Mouse (Mus musculus) gastrocnemius, adult 2 months (tissue): Measurements from ENCODE around the gene Riok1. TPM values are rescaled to one million over a fixed set of nuclear protein-coding genes. Genes with fewer than 3 reads are reported as not detected.

Experiments used
- DNase-seq: peaks from one replicate; pipeline ENCODE4 v3.0.0; 2022
- H3K27ac ChIP-seq: fragments of 200-600 bp; 2 replicates; pipeline ENCODE4 v1.8.1; 2022; ENCODE audit warnings: mild to moderate bottlenecking
- H3K4me3 ChIP-seq: fragments of 200-600 bp; 2 replicates; pipeline ENCODE4 v1.8.1; 2022; ENCODE audit warnings: mild to moderate bottlenecking, moderate library complexity
- CTCF ChIP-seq: fragments of 200-600 bp; IDR thresholded peaks from 2 replicates; pipeline ENCODE4 v1.8.1; 2022; ENCODE audit warnings: antibody characterized with exemption, mild to moderate bottlenecking, moderate library complexity
- intact Hi-C: fragments of 180-260 bp; cut with DNase I; formaldehyde crosslinking; loops from one replicate; pipeline ENCODE4 v1.15.1; 2025
- long read RNA-seq, 2 experiments: library from polyadenylated mRNA; stranded (forward); transcript quantifications; one replicate each; pipeline ENCODE4 v2.0.0; 2021
- total RNA-seq, 2 experiments: library from RNA; stranded (reverse); gene quantifications; 2 replicates each; pipeline ENCODE4 v1.2.3; 2021

The Riok1 gene
- total RNA-seq = 1 to 10 TPM; 8.2 to 8.7 TPM
- long read RNA-seq, experiment 1, transcript Riok1-201 (17 exons, 2,738 nt) = major isoform, 16 of 24 reads
- long read RNA-seq, experiment 1, partial matches to known transcripts = 1 of 24 reads
- long read RNA-seq, experiment 1, other reads (novel, unspliced or antisense) = 5 of 24 reads
- long read RNA-seq, experiment 2, transcript Riok1-201 (17 exons, 2,738 nt) = major isoform, 14 of 18 reads
- long read RNA-seq, experiment 2, partial matches to known transcripts = 1 of 18 reads
- long read RNA-seq, experiment 2, other reads (novel, unspliced or antisense) = 3 of 18 reads

- no peak for TF ChIP-seq CTCF
- Histone ChIP-seq H3K4me3 (peak within 1 kb of the TSS; percentile 99), H3K27ac (peak within 1 kb of the TSS; percentile 93)
- DNase-seq = no peak
- intact Hi-C loops = loop anchor here (2.0 to 5.0 kb wide), 3 partner anchors 42 to 604 kb away; partner anchors contain the start of gene Ssr1
These were observed at the start of gene Riok1 for GRCm38 (mm10) chr13:38036343-38037043. Riok1 (plus strand) TSS chr13:38036995.

DNA sequence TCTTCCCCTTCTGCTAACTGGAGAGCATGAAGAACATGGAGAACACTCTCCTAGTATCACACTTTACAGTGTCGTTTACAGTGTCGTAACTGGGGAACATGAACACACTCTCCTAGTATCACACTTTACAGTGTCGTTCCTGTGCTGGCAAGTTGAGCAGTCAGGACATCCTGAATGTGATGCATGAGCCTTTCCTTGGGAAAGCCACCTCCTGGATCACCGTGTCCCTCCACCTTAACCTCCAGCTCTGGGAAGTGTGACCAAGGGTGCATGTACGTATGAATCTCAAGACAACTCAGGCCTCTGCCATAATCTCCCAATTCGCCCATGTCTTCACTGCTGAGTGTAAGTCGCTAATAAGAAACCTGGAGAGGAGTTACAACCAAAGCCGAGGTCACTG lies 47.1 kb upstream of the Riok1 start:
- TF ChIP-seq CTCF = no peak
- no peak overlapping the region for H3K4me3 ChIP-seq
- no peak overlapping the region for H3K27ac ChIP-seq
- intact Hi-C loops = loop anchor here (10.0 kb wide), 1 partner anchor 215 kb away; the partner anchor contains the start of gene Snrnp48
- no peak for DNase-seq

DNA sequence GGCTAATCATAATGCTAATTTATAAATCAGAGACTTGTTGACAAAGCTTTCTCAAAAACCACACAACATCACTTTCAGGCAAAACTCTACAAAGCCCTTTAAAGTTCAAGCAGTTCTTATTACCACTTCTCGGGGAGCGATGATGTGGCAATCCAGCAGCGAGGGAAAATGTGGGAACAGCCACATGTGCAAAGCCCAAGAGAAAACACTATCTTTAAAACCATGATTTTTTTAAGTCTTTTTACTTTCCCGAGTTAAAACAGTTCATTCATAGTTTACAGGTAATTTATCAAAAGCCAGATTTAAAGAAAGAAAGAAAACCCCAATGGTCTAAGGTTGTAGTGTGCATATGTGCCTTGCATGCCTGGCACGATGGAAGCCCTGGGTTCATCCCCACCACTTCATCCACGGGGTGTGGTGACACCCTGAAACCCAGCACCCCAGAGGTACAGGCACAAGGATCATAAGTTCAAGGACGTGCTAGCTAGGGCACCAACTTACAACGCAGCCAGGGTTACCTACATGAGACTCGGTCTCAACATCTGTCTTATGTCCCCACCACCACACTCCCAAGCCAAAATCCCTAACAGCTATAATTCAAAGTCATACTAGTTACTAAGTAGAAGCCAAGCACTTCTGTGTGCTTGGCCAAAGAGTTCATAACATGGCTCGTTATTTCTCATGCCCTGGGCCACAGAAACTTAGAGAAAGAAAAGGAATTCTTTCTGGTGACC lies 44.0 kb upstream of the Riok1 start:
- intact Hi-C loops = loop anchor here (10.0 kb wide), 1 partner anchor 212 kb away; the partner anchor contains the start of gene Snrnp48
- peak overlapping the region; percentile 96 for H3K27ac ChIP-seq
- TF ChIP-seq CTCF = no peak
- H3K4me3 ChIP-seq = peak overlapping the region; percentile 96
- no peak for DNase-seq

DNA sequence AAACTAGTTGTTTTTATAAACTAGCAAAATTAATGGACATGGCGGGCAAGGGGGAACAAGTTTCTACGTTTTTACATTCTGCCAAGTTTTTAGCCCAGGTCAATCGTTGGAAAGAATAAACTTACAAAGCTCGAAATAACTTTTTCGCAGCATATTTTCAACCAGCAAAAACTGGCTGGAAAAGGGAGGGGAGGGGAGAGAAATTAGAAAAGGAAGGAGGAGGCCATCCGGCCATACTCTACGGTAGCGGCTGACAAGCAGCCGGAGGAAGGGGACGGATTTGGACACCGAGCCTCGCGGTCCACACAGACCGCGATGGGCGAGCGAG lies 43.5 kb upstream of the Riok1 start:
- intact Hi-C loops = loop anchor here (10.0 kb wide), 1 partner anchor 211 kb away; the partner anchor contains the start of gene Snrnp48
- peak overlapping the region; percentile 96 for H3K27ac ChIP-seq
- no peak for DNase-seq
- H3K4me3 ChIP-seq = peak overlapping the region; percentile 96
- TF ChIP-seq CTCF = no peak

GRCm38 (mm10) chr13:37993704-37994404 lies 42.9 kb upstream of the Riok1 start, which contains the start of gene Ssr1:
Ssr1 (minus strand) TSS chr13:37994217.
- intact Hi-C loops = loop anchor here (2.0 to 10.0 kb wide), 2 partner anchors 43 to 211 kb away; partner anchors contain the start of genes Cage1, Riok1 and Snrnp48
- no peak for TF ChIP-seq CTCF
- DNase-seq = peak; percentile 99
- Histone ChIP-seq H3K27ac (peak within 1 kb of the TSS; percentile 96), H3K4me3 (peak within 1 kb of the TSS; percentile 96)

DNA sequence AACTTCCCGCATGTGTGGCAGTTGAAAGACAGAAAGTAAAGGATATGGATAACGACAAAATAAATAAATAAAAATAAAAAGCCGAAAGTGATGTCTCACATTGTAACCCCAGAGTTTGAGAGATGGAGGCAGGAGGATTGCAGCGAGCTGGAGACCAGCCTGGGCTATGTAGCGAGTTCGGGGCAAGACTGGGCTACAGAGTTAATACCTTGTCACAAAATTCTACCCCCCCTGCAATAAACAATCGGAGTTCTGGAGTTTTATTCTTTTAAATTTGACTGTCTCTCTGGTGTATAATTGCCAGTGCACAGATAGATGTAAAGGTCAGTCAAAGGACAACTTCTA lies 42.4 kb upstream of the Riok1 start:
- no peak for TF ChIP-seq CTCF
- peak overlapping the region; percentile 96 for H3K4me3 ChIP-seq
- intact Hi-C loops = loop anchor here (2.0 to 10.0 kb wide), 2 partner anchors 42 to 210 kb away; partner anchors contain the start of genes Cage1, Riok1 and Snrnp48
- no peak for DNase-seq
- H3K27ac ChIP-seq = peak overlapping the region; percentile 96

GRCm38 (mm10) chr13:37999713-38000112 lies 37.1 kb upstream of the Riok1 start:
- DNase-seq = no peak
- H3K27ac ChIP-seq = no peak overlapping the region
- intact Hi-C loops = loop anchor here (10.0 kb wide), 1 partner anchor 205 kb away; the partner anchor contains the start of gene Snrnp48

DNA sequence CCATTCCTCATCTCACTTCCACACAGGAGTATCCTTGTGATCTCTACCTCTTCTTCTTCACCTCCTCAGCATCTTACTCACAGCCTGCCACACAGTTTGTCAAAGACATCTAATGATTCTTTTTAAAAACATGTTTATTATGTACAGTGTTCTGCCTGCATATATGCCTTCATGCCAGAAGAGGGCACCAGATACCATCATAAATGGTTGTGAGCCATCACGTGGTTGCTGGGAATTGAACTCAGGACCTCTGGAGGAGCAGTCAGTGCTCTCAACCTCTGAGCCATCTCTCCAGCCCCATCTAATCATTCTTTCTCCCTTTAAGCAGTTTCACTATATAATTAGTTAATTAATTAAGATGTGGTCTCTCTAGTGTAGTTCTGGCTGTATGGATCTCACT lies 34.3 kb upstream of the Riok1 start:
- H3K27ac ChIP-seq = no peak overlapping the region
- no peak overlapping the region for H3K4me3 ChIP-seq
- DNase-seq = no peak
- intact Hi-C loops = no loop called here
- TF ChIP-seq CTCF = peak; percentile 15

More at GRCm38 (mm10) chr13:37999713-38000112, 37.1 kb upstream of the Riok1 start:
- no peak overlapping the region for H3K4me3 ChIP-seq
- TF ChIP-seq CTCF = no peak

DNA sequence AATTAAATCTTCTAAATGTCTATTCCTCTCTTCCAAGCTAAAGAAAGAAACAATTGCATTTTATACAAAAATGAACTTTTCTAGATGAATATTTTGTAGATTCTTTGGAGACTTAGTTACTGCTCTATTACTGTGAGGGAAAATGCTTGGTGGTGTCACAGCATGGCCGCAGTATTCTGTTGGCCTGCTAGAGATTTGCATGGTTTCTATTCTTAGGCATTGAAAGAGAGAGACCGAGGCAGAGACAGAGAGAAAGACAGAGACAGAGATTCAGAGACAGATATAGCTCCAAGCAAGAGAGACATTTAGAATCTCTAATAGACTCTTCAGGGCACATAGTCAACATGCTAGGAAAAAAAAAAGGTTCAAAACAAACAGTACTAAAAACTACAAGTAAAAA lies 28.8 kb upstream of the Riok1 start:
- DNase-seq = no peak
- no peak for TF ChIP-seq CTCF
- no peak overlapping the region for H3K27ac ChIP-seq
- no peak overlapping the region for H3K4me3 ChIP-seq
- intact Hi-C loops = no loop called here

DNA sequence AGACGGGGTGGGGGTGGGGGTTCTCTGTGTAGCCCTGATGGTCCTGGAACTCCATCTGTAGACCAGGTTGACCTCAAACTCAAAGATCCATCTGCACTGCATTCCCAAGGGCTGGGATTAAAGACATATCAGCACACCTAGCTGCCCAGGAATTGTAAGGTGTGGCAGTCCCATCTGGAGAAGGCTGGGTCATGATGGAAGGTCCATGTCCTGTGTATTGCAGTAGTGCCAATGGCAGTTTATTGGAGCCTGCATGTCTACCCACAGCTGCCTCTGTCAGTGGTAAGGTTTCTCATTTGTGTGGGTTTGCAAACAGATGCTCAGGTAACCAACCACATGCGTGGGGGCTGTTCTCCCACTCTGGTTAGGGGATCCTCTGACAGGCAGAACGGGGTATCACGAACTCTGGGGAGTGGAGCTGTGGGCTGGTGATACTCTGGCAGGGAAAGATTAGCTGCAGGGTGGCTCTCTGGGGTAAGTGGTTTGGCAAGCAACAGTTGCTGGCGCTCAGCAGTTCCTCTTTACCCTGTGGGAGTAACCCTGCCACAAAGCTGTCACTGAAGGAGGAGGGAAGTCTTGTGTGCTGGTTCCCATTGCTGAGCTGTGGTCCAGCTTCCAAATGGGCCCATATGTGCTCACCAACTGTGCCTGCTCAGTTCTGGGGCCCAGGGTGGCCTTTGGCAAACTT lies 26.9 kb upstream of the Riok1 start:
- intact Hi-C loops = no loop called here
- Histone ChIP-seq H3K27ac (no peak overlapping the region), H3K4me3 (no peak overlapping the region)
- DNase-seq = no peak
- TF ChIP-seq CTCF = no peak

GRCm38 (mm10) chr13:38010444-38010910 lies 26.3 kb upstream of the Riok1 start:
- intact Hi-C loops = no loop called here
- DNase-seq = no peak
- H3K4me3 ChIP-seq = no peak overlapping the region
- no peak overlapping the region for H3K27ac ChIP-seq
- TF ChIP-seq CTCF = no peak
